Mouse (Mus musculus): Measurements from ENCODE around the gene Zfp992.
"Not testable (repeated sequence)": the region's sequence is repeated elsewhere in the genome, so short reads cannot be mapped to it uniquely, and the experiment has no call there.

GRCm38 (mm10) chr4:146476959-146477358, 28.1 kb downstream of the Zfp992 start:
- TF ChIP-seq POLR2A (IDR thresholded peaks at IDR 0.05; ENCODE audit: borderline replicate concordance, insufficient read depth, low read length); CTCF (IDR thresholded peaks at IDR 0.05; ENCODE audit: borderline replicate concordance, insufficient read depth, low read depth, low read length): not testable (repeated sequence)

All from cerebellum, adult 2 months (tissue).